Mouse (Mus musculus) G1E (cell line): ENCODE measurements at regions not wholly inside any gene's neighbourhood (a gene's known extent, or its start where the extent isn't known, plus 50 kb on each side); places are given as distances from the start of the nearest gene placed in this dataset.

Experiments used
- CTCF ChIP-seq: IDR thresholded peaks from 2 replicates; pipeline ENCODE4 v1.5.1; 2012; ENCODE audit warnings: low read depth, low read length, inconsistent platforms, mixed read lengths
- POLR2AphosphoS5 ChIP-seq: IDR thresholded peaks from 2 replicates; pipeline ENCODE4 v1.6.1; 2012; ENCODE audit warnings: low read depth, low read length, inconsistent platforms; ENCODE audit not compliant: insufficient replicate concordance

GRCm38 (mm10) chr5:39260721-39261190 is 384.1 kb upstream of the Clnk start:
- no peak for TF ChIP-seq CTCF
- no peak for TF ChIP-seq POLR2AphosphoS5
